Mouse (Mus musculus) testis, adult 2 months (tissue): ENCODE results near the gene Car12. TPM values are rescaled to one million over a fixed set of nuclear protein-coding genes. Genes with fewer than 3 reads are reported as not detected.

ENCODE experiments used
- H3K27ac ChIP-seq: fragments of 200-500 bp; 2 replicates; pipeline ENCODE4 v1.5.1; 2012; ENCODE audit warnings: low read depth, low read length; ENCODE audit not compliant: control insufficient read depth, insufficient read depth
- H3K27me3 ChIP-seq: fragments of 200-500 bp; 2 replicates; pipeline ENCODE4 v1.6.1; 2012; ENCODE audit warnings: mild to moderate bottlenecking, low read length, moderate library complexity; ENCODE audit not compliant: control insufficient read depth, insufficient read depth
- H3K36me3 ChIP-seq: fragments of 200-500 bp; 2 replicates; pipeline ENCODE4 v1.6.1; 2012; ENCODE audit warnings: mild to moderate bottlenecking, low read length; ENCODE audit not compliant: control insufficient read depth, insufficient read depth
- H3K4me1 ChIP-seq: fragments of 200-500 bp; 2 replicates; pipeline ENCODE4 v1.6.1; 2012; ENCODE audit warnings: low read length; ENCODE audit not compliant: control insufficient read depth, insufficient read depth
- H3K4me3 ChIP-seq: fragments of 200-500 bp; 2 replicates; pipeline ENCODE4 v1.5.1; 2012; ENCODE audit warnings: low read depth, mild to moderate bottlenecking, low read length, moderate library complexity, mixed read lengths; ENCODE audit not compliant: control insufficient read depth
- CTCF ChIP-seq: fragments of 200-500 bp; IDR thresholded peaks from 2 replicates; pipeline ENCODE4 v1.5.1; 2012; ENCODE audit warnings: low read depth, mild to moderate bottlenecking, inconsistent platforms, low read length, moderate library complexity; ENCODE audit not compliant: control insufficient read depth, insufficient read depth, insufficient replicate concordance
- POLR2A ChIP-seq: fragments of 200-500 bp; IDR thresholded peaks from 2 replicates; pipeline ENCODE4 v1.6.1; 2012; ENCODE audit warnings: low read depth, mild to moderate bottlenecking, inconsistent platforms, low read length, moderate library complexity; ENCODE audit not compliant: control insufficient read depth
- polyA plus RNA-seq: library from polyadenylated mRNA; depleted of rRNA; stranded (reverse); fragments of >200 nt; gene quantifications from 2 replicates; pipeline ENCODE4 v1.2.3, GENCODE M21; 2012

The Car12 gene
- polyA plus RNA-seq, 1 experiment, result 1.5 TPM

- no peaks in the 10 kb centered on the region for H3K36me3 ChIP-seq
- no peaks in the 10 kb centered on the region for H3K4me1 ChIP-seq
- no peak overlapping the region for H3K4me3 ChIP-seq
- H3K27me3 ChIP-seq, result no peaks in the 10 kb centered on the region
- H3K27ac ChIP-seq, result no peak overlapping the region
- TF ChIP-seq POLR2A (no peak), CTCF (no peak)
These were observed 12.1 kb downstream of the Car12 start for GRCm38 (mm10) chr9:66725591-66725990.

- TF ChIP-seq CTCF (no peak), POLR2A (no peak)
- no peak overlapping the region for H3K27ac ChIP-seq
- H3K27me3 ChIP-seq, result no peaks in the 10 kb centered on the region
- no peak overlapping the region for H3K4me3 ChIP-seq
- no peaks in the 10 kb centered on the region for H3K4me1 ChIP-seq
- H3K36me3 ChIP-seq, result no peaks in the 10 kb centered on the region
These were observed 13.8 kb downstream of the Car12 start for GRCm38 (mm10) chr9:66727333-66727732.

DNA sequence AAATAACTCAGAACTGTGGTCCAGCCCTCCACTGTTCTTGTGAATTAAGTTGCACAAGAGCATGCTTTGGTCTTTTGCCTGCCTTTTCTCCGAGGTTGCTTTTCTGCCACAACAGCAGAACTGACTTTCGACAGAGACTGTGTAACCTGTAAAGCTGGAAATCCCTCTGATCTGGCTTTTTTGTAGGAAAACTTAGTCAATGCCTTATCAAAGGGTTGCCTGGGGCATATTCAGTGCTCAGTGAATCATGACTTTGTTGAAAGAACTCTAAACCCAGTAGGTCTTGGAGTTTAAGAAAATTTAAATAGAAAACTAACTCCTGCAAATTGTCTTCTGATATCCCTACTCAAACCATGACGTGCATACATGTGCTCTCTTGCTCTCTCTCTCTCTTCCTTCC lies 17.1 kb downstream of the Car12 start:
- TF ChIP-seq CTCF (no peak), POLR2A (no peak)
- H3K4me1 ChIP-seq, result no peaks in the 10 kb centered on the region
- no peak overlapping the region for H3K27ac ChIP-seq
- H3K27me3 ChIP-seq, result no peaks in the 10 kb centered on the region
- no peaks in the 10 kb centered on the region for H3K36me3 ChIP-seq
- H3K4me3 ChIP-seq, result no peak overlapping the region

- Histone ChIP-seq H3K4me3 (no peak overlapping the region), H3K27ac (no peak overlapping the region), H3K36me3 (no peaks in the 10 kb centered on the region), H3K4me1 (no peaks in the 10 kb centered on the region), H3K27me3 (no peaks in the 10 kb centered on the region)
- TF ChIP-seq CTCF, result no peak
- TF ChIP-seq POLR2A, result no peak
These were observed 17.8 kb downstream of the Car12 start for GRCm38 (mm10) chr9:66731284-66731683.

GRCm38 (mm10) chr9:66732791-66733691 lies 19.6 kb downstream of the Car12 start:
- Histone ChIP-seq H3K27me3 (no peaks in the 10 kb centered on the region), H3K4me1 (no peaks in the 10 kb centered on the region), H3K36me3 (no peaks in the 10 kb centered on the region), H3K4me3 (no peak overlapping the region), H3K27ac (no peak overlapping the region)
- TF ChIP-seq POLR2A (no peak), CTCF (no peak)

- no peak for TF ChIP-seq CTCF
- no peak for TF ChIP-seq POLR2A
- Histone ChIP-seq H3K36me3 (no peaks in the 10 kb centered on the region), H3K27ac (no peak overlapping the region), H3K4me3 (no peak overlapping the region), H3K4me1 (no peaks in the 10 kb centered on the region), H3K27me3 (no peaks in the 10 kb centered on the region)
These were observed 21.1 kb downstream of the Car12 start for GRCm38 (mm10) chr9:66734568-66734967.

DNA sequence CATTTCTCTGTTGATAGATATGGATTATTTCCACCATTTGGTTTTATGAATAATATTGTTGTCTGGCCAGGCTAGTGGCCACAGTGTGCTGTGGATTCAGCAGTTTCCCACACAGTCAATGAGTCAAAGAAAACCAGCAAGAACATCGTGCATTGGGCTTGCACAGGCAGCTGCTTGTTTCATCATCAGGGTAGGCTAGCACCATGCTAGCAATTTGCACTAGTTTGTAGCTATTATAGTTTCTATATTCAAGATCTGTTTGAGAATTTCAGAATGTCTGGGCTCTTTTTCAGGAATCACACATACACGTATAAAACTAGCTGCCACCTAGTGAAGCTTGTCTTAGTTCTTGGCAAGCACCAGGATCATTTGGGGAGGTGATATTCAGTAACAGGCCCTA lies 21.6 kb downstream of the Car12 start:
- Histone ChIP-seq H3K27me3 (no peaks in the 10 kb centered on the region), H3K4me1 (no peaks in the 10 kb centered on the region), H3K27ac (no peak overlapping the region), H3K36me3 (no peaks in the 10 kb centered on the region), H3K4me3 (no peak overlapping the region)
- TF ChIP-seq CTCF, result no peak
- TF ChIP-seq POLR2A, result no peak
